Mouse (Mus musculus) heart, embryonic 15.5 days (tissue): ENCODE data around the gene Ppp1r35. TPM values are rescaled to one million over a fixed set of nuclear protein-coding genes. Genes with fewer than 3 reads are reported as not detected.

Source experiments
- ATAC-seq: fragments of 200-750 bp; cut with Nextera tagmentation; replicated peaks from 2 replicates; pipeline ENCODE4 v1.8.0; 2017; ENCODE audit warnings: low read depth, moderate TSS enrichment; ENCODE audit not compliant: insufficient number of reproducible peaks, insufficient read depth, low FRiP score
- H3K27ac ChIP-seq: fragments of 300-500 bp; sonication (generic); 2 replicates; pipeline ENCODE4 v1.5.1; 2015; ENCODE audit warnings: mild to moderate bottlenecking, inconsistent platforms
- H3K27me3 ChIP-seq: fragments of 300-500 bp; sonication (generic); 2 replicates; pipeline ENCODE4 v1.6.1; 2015; ENCODE audit warnings: inconsistent platforms
- H3K36me3 ChIP-seq: fragments of 300-500 bp; sonication (generic); 2 replicates; pipeline ENCODE4 v1.6.1; 2015; ENCODE audit warnings: mild to moderate bottlenecking, inconsistent platforms
- H3K4me1 ChIP-seq: fragments of 300-500 bp; sonication (generic); replicated peaks from 2 replicates; pipeline ENCODE4 v1.6.1; 2015; ENCODE audit warnings: inconsistent platforms
- H3K4me2 ChIP-seq: fragments of 300-500 bp; sonication (generic); 2 replicates; pipeline ENCODE4 v1.6.1; 2015; ENCODE audit warnings: inconsistent platforms, mild to moderate bottlenecking, moderate library complexity
- H3K4me3 ChIP-seq: fragments of 300-500 bp; sonication (generic); 2 replicates; pipeline ENCODE4 v1.5.1; 2015; ENCODE audit warnings: mild to moderate bottlenecking, inconsistent platforms
- H3K9ac ChIP-seq: fragments of 300-500 bp; sonication (generic); 2 replicates; pipeline ENCODE4 v1.6.1; 2015; ENCODE audit warnings: mild to moderate bottlenecking, inconsistent platforms
- H3K9me3 ChIP-seq: fragments of 300-500 bp; sonication (generic); replicated peaks from 2 replicates; pipeline ENCODE4 v1.6.1; 2016; ENCODE audit warnings: inconsistent platforms
- whole genome bisulfite sequencing: fragments of 180-500 bp; shearing (Covaris S2); methylation state at CpG from one replicate; pipeline ENCODE4 v1.1.7; 2015; ENCODE audit warnings: mixed read lengths; 5-methylcytosine and 5-hydroxymethylcytosine counted together
- polyA plus RNA-seq: library from polyadenylated mRNA; unstranded; fragments of >200 nt; fragmentation: Nextera tagmentation; extraction: Ambion mirVana; gene quantifications from 2 replicates; pipeline ENCODE4 v1.2.1, GENCODE M21; 2015

Ppp1r35 gene
- polyA plus RNA-seq: 21.1 and 25.5 TPM in 2 replicates

- WGBS: 0% methylated on average over 31 of the region's 31 CpGs
- H3K27me3 ChIP-seq: no peaks in the 10 kb centered on the region
- ATAC-seq: peak; percentile 93
These were observed at the start of gene Ppp1r35 for GRCm38 (mm10) chr5:137778635-137779034. TSS of gene Ppp1r35 (plus strand) at chr5:137778849.

GRCm38 (mm10) chr5:137733638-137734288, 44.9 kb upstream of the Ppp1r35 start:
- ATAC-seq: no peak
- Histone ChIP-seq H3K4me3 (no peak overlapping the region), H3K4me1 (no peaks in the 10 kb centered on the region), H3K9me3 (no peaks in the 10 kb centered on the region), H3K9ac (no peak overlapping the region), H3K27me3 (0 out of 2 replicates have a peak, but pooled peaks cover 5% of the 10 kb centered on the region), H3K27ac (no peak overlapping the region), H3K36me3 (0 out of 2 replicates have a peak, but pooled peaks cover 8% of the 10 kb centered on the region), H3K4me2 (no peak overlapping the region)
- 88% methylated on average over 12 of the region's 12 CpGs for WGBS

More at GRCm38 (mm10) chr5:137778635-137779034, at the start of gene Ppp1r35:
- H3K4me3 ChIP-seq: peak within 1 kb of the TSS; percentile 80
- peaks cover 44% of the 10 kb centered on the region for H3K4me1 ChIP-seq
- H3K27ac ChIP-seq: peak within 1 kb of the TSS; percentile 87
- peak within 1 kb of the TSS; percentile 89 for H3K4me2 ChIP-seq
- peaks cover 32% of the 10 kb centered on the region for H3K36me3 ChIP-seq
- H3K9me3 ChIP-seq: no peaks in the 10 kb centered on the region
- peak within 1 kb of the TSS; percentile 89 for H3K9ac ChIP-seq

GRCm38 (mm10) chr5:137734289-137735061, 44.2 kb upstream of the Ppp1r35 start:
- H3K9me3 ChIP-seq: no peaks in the 10 kb centered on the region
- no peak overlapping the region for H3K4me3 ChIP-seq
- no peak overlapping the region for H3K9ac ChIP-seq
- no peaks in the 10 kb centered on the region; the same call in 1 of the 2 replicates for H3K4me1 ChIP-seq
- no peak overlapping the region for H3K27ac ChIP-seq
- H3K36me3 ChIP-seq: 0 out of 2 replicates have a peak, but pooled peaks cover 8% of the 10 kb centered on the region
- ATAC-seq: no peak; the same call in 1 of the 2 replicates
- WGBS: 73% methylated on average over 6 of the region's 6 CpGs
- no peak overlapping the region for H3K4me2 ChIP-seq
- H3K27me3 ChIP-seq: 0 out of 2 replicates have a peak, but pooled peaks cover 5% of the 10 kb centered on the region

- WGBS: 72% methylated on average over 6 of the region's 6 CpGs
- Histone ChIP-seq H3K27ac (no peak overlapping the region), H3K4me1 (peaks cover 15% of the 10 kb centered on the region), H3K27me3 (no peaks in the 10 kb centered on the region), H3K9ac (no peak overlapping the region), H3K4me3 (no peak overlapping the region), H3K4me2 (no peak overlapping the region), H3K9me3 (no peaks in the 10 kb centered on the region), H3K36me3 (0 out of 2 replicates have a peak, but pooled peaks cover 8% of the 10 kb centered on the region)
- ATAC-seq: no peak
These were observed 41.2 kb upstream of the Ppp1r35 start for GRCm38 (mm10) chr5:137737400-137737940.

- WGBS: 57% methylated on average over 5 of the region's 5 CpGs
- Histone ChIP-seq H3K4me3 (no peak overlapping the region), H3K4me1 (peaks cover 15% of the 10 kb centered on the region), H3K36me3 (0 out of 2 replicates have a peak, but pooled peaks cover 8% of the 10 kb centered on the region), H3K9ac (no peak overlapping the region), H3K9me3 (no peaks in the 10 kb centered on the region), H3K27me3 (no peaks in the 10 kb centered on the region), H3K27ac (no peak overlapping the region), H3K4me2 (no peak overlapping the region)
- no peak for ATAC-seq
These were observed 40.1 kb upstream of the Ppp1r35 start for GRCm38 (mm10) chr5:137738516-137738915.

GRCm38 (mm10) chr5:137739471-137739870, 39.2 kb upstream of the Ppp1r35 start:
- Histone ChIP-seq H3K4me2 (no peak overlapping the region; the same call in 1 of the 2 replicates), H3K36me3 (0 out of 2 replicates have a peak, but pooled peaks cover 8% of the 10 kb centered on the region), H3K9me3 (no peaks in the 10 kb centered on the region), H3K4me1 (peaks cover 15% of the 10 kb centered on the region), H3K4me3 (no peak overlapping the region; the same call in 1 of the 2 replicates), H3K27ac (no peak overlapping the region), H3K9ac (no peak overlapping the region), H3K27me3 (no peaks in the 10 kb centered on the region)
- no peak for ATAC-seq
- WGBS: 69% methylated on average over 9 of the region's 9 CpGs

- peak overlapping the region; percentile 90 for H3K4me2 ChIP-seq
- peaks cover 19% of the 10 kb centered on the region for H3K4me1 ChIP-seq
- H3K36me3 ChIP-seq: 0 out of 2 replicates have a peak, but pooled peaks cover 8% of the 10 kb centered on the region
- peak overlapping the region; percentile 77 for H3K9ac ChIP-seq
- H3K9me3 ChIP-seq: no peaks in the 10 kb centered on the region
- WGBS: 23% methylated on average over 11 of the region's 11 CpGs
- peak overlapping the region; percentile 75; the same call in 1 of the 2 replicates for H3K27ac ChIP-seq
- H3K4me3 ChIP-seq: peak overlapping the region; percentile 67
- H3K27me3 ChIP-seq: no peaks in the 10 kb centered on the region
- no peak for ATAC-seq
These were observed 38.1 kb upstream of the Ppp1r35 start for GRCm38 (mm10) chr5:137740506-137740905.

GRCm38 (mm10) chr5:137741023-137741931, 37.4 kb upstream of the Ppp1r35 start, which contains the start of gene Nyap1:
TSS of gene Nyap1 (minus strand) at chr5:137741607.
- peak within 1 kb of the TSS; percentile 77 for H3K9ac ChIP-seq
- no peaks in the 10 kb centered on the region for H3K9me3 ChIP-seq
- 0 out of 2 replicates have a peak, but pooled peaks cover 3% of the 10 kb centered on the region for H3K36me3 ChIP-seq
- under 1% methylated on average over 71 of the region's 71 CpGs for WGBS
- peak within 1 kb of the TSS; percentile 75 for H3K27ac ChIP-seq
- peak; percentile 82 for ATAC-seq
- peak within 1 kb of the TSS; percentile 90 for H3K4me2 ChIP-seq
- H3K4me1 ChIP-seq: peaks cover 19% of the 10 kb centered on the region
- no peaks in the 10 kb centered on the region for H3K27me3 ChIP-seq
- peak within 1 kb of the TSS; percentile 67 for H3K4me3 ChIP-seq

- Histone ChIP-seq H3K27me3 (no peaks in the 10 kb centered on the region), H3K36me3 (0 out of 2 replicates have a peak, but pooled peaks cover under 1% of the 10 kb centered on the region), H3K4me2 (peak overlapping the region; percentile 90), H3K4me1 (peaks cover 19% of the 10 kb centered on the region), H3K9ac (peak overlapping the region; percentile 77; the same call in 1 of the 2 replicates), H3K27ac (no peak overlapping the region), H3K9me3 (no peaks in the 10 kb centered on the region), H3K4me3 (peak overlapping the region; percentile 67)
- 53% methylated on average over 10 of the region's 10 CpGs for WGBS
- ATAC-seq: no peak
These were observed 36.6 kb upstream of the Ppp1r35 start for GRCm38 (mm10) chr5:137742048-137742447.

GRCm38 (mm10) chr5:137742836-137743235, 35.8 kb upstream of the Ppp1r35 start:
- no peak overlapping the region for H3K9ac ChIP-seq
- H3K4me2 ChIP-seq: no peak overlapping the region
- H3K27ac ChIP-seq: no peak overlapping the region
- no peaks in the 10 kb centered on the region for H3K27me3 ChIP-seq
- WGBS: 92% methylated on average over 6 of the region's 6 CpGs
- no peak overlapping the region for H3K4me3 ChIP-seq
- no peaks in the 10 kb centered on the region for H3K36me3 ChIP-seq
- H3K4me1 ChIP-seq: peaks cover 24% of the 10 kb centered on the region
- no peaks in the 10 kb centered on the region for H3K9me3 ChIP-seq
- ATAC-seq: no peak
